Mouse (Mus musculus): Measurements from ENCODE around the gene Clta. TPM values are rescaled to one million over a fixed set of nuclear protein-coding genes. Genes with fewer than 3 reads are reported as not detected.
A peak's percentile ranks its signal among the peaks of the same experiment; 100 is the strongest.
"Not testable (repeated sequence)": the region's sequence is repeated elsewhere in the genome, so short reads cannot be mapped to it uniquely, and the experiment has no call there.

Gene Clta
- polyA plus RNA-seq, 1 experiment from 2014 or later = 194 TPM

GRCm38 (mm10) chr4:44031521-44031920 is 27.3 kb downstream of the Clta start:
- peaks cover 11% of the 10 kb centered on the region for H3K36me3 ChIP-seq (ENCODE audit: control insufficient read depth, insufficient read depth, low read length)
- H3K27ac ChIP-seq (replicated peaks) = no peak overlapping the region
- no peaks in the 10 kb centered on the region for H3K27me3 ChIP-seq (ENCODE audit: control insufficient read depth, insufficient read depth, low read length)
- no peak overlapping the region for H3K4me2 ChIP-seq (replicated peaks; ENCODE audit: low read depth)
- no peak for TF ChIP-seq EP300 (optimal IDR thresholded peaks at IDR 0.05)
- no peak for TF ChIP-seq CTCF (IDR thresholded peaks at IDR 0.05; ENCODE audit: low read depth)
- no peaks in the 10 kb centered on the region; the same call in 1 of the 2 replicates for H3K4me1 ChIP-seq (replicated peaks; ENCODE audit: control insufficient read depth, insufficient read depth)
- H3K9me3 ChIP-seq (ENCODE audit: control insufficient read depth, low read length) = no peaks in the 10 kb centered on the region
- WGBS = 79% methylated on average over 5 of the region's 5 CpGs
- ATAC-seq (ENCODE audit: low FRiP score, low TSS enrichment) (no peak), DNase-seq (ENCODE audit: low spot score) (no peak)
- H3K9ac ChIP-seq (ENCODE audit: low read length) = no peak overlapping the region
- H3K4me3 ChIP-seq (ENCODE audit: low read depth, low read length) = no peak overlapping the region

- Histone ChIP-seq H3K4me1 (replicated peaks; ENCODE audit: control insufficient read depth, insufficient read depth) (no peaks in the 10 kb centered on the region), H3K27ac (replicated peaks) (no peak overlapping the region)
- 62% methylated on average over 5 of the region's 5 CpGs for WGBS
Measured at GRCm38 (mm10) chr4:44036455-44036854, 32.2 kb downstream of the Clta start.

GRCm38 (mm10) chr4:44040802-44041201 is 36.5 kb downstream of the Clta start:
- no peak overlapping the region for H3K9ac ChIP-seq (ENCODE audit: low read length)
- ATAC-seq (ENCODE audit: low FRiP score, low TSS enrichment) (no peak), DNase-seq (ENCODE audit: low spot score) (no peak)
- no peaks in the 10 kb centered on the region for H3K27me3 ChIP-seq (ENCODE audit: control insufficient read depth, insufficient read depth, low read length)
- H3K4me1 ChIP-seq (replicated peaks; ENCODE audit: control insufficient read depth, insufficient read depth) = no peaks in the 10 kb centered on the region
- H3K27ac ChIP-seq (replicated peaks) = no peak overlapping the region
- TF ChIP-seq CTCF (IDR thresholded peaks at IDR 0.05; ENCODE audit: low read depth) (no peak), EP300 (optimal IDR thresholded peaks at IDR 0.05) (no peak)
- WGBS = 86% methylated on average over 4 of the region's 4 CpGs
- H3K4me2 ChIP-seq (replicated peaks; ENCODE audit: low read depth) = no peak overlapping the region
- no peaks in the 10 kb centered on the region for H3K9me3 ChIP-seq (ENCODE audit: control insufficient read depth, low read length)
- no peak overlapping the region for H3K4me3 ChIP-seq (ENCODE audit: low read depth, low read length)
- H3K36me3 ChIP-seq (ENCODE audit: control insufficient read depth, insufficient read depth, low read length) = peaks cover 22% of the 10 kb centered on the region

More at GRCm38 (mm10) chr4:44036455-44036854, 32.2 kb downstream of the Clta start:
- Histone ChIP-seq H3K27me3 (ENCODE audit: control insufficient read depth, insufficient read depth, low read length) (no peaks in the 10 kb centered on the region), H3K36me3 (ENCODE audit: control insufficient read depth, insufficient read depth, low read length) (peaks cover 24% of the 10 kb centered on the region), H3K9ac (ENCODE audit: low read length) (no peak overlapping the region), H3K4me2 (replicated peaks; ENCODE audit: low read depth) (no peak overlapping the region), H3K9me3 (ENCODE audit: control insufficient read depth, low read length) (no peaks in the 10 kb centered on the region), H3K4me3 (ENCODE audit: low read depth, low read length) (no peak overlapping the region)
- DNase-seq (ENCODE audit: low spot score) (peak; percentile 27), ATAC-seq (ENCODE audit: low FRiP score, low TSS enrichment) (0 out of 2 replicates have a peak, but pooled peaks have one; percentile 55)
- TF ChIP-seq CTCF (IDR thresholded peaks at IDR 0.05; ENCODE audit: low read depth) (no peak), EP300 (optimal IDR thresholded peaks at IDR 0.05) (no peak)

GRCm38 (mm10) chr4:44042429-44042828 is 38.2 kb downstream of the Clta start:
- peaks cover 18% of the 10 kb centered on the region; the same call in 1 of the 2 replicates for H3K36me3 ChIP-seq (ENCODE audit: control insufficient read depth, insufficient read depth, low read length)
- H3K4me3 ChIP-seq (ENCODE audit: low read depth, low read length) = no peak overlapping the region
- H3K27me3 ChIP-seq (ENCODE audit: control insufficient read depth, insufficient read depth, low read length) = no peaks in the 10 kb centered on the region
- H3K4me2 ChIP-seq (replicated peaks; ENCODE audit: low read depth) = no peak overlapping the region
- no peak overlapping the region for H3K9ac ChIP-seq (ENCODE audit: low read length)
- H3K27ac ChIP-seq (replicated peaks) = no peak overlapping the region
- no peaks in the 10 kb centered on the region for H3K4me1 ChIP-seq (replicated peaks; ENCODE audit: control insufficient read depth, insufficient read depth)
- TF ChIP-seq EP300 (optimal IDR thresholded peaks at IDR 0.05) (no peak), CTCF (IDR thresholded peaks at IDR 0.05; ENCODE audit: low read depth) (no peak)
- DNase-seq (ENCODE audit: low spot score) (no peak), ATAC-seq (ENCODE audit: low FRiP score, low TSS enrichment) (peak; percentile 59; the same call in 1 of the 2 replicates)
- WGBS = 40% methylated on average over 5 of the region's 5 CpGs
- no peaks in the 10 kb centered on the region for H3K9me3 ChIP-seq (ENCODE audit: control insufficient read depth, low read length)

- 93% methylated on average over 4 of the region's 4 CpGs for WGBS
- H3K27ac ChIP-seq (replicated peaks); H3K4me1 ChIP-seq (replicated peaks; ENCODE audit: control insufficient read depth, insufficient read depth); H3K4me2 ChIP-seq (replicated peaks; ENCODE audit: low read depth); DNase-seq (ENCODE audit: low spot score); H3K27me3 ChIP-seq (ENCODE audit: control insufficient read depth, insufficient read depth, low read length); H3K9ac ChIP-seq (ENCODE audit: low read length); H3K9me3 ChIP-seq (ENCODE audit: control insufficient read depth, low read length); H3K4me3 ChIP-seq (ENCODE audit: low read depth, low read length); ATAC-seq (ENCODE audit: low FRiP score, low TSS enrichment): not testable (repeated sequence)
- H3K36me3 ChIP-seq (ENCODE audit: control insufficient read depth, insufficient read depth, low read length) = peaks cover 18% of the 10 kb centered on the region; the same call in 1 of the 2 replicates
Measured at GRCm38 (mm10) chr4:44043182-44043581, 38.9 kb downstream of the Clta start.

- Histone ChIP-seq H3K27me3 (ENCODE audit: control insufficient read depth, insufficient read depth, low read length) (no peaks in the 10 kb centered on the region), H3K9ac (ENCODE audit: low read length) (no peak overlapping the region), H3K27ac (replicated peaks) (no peak overlapping the region), H3K4me2 (replicated peaks; ENCODE audit: low read depth) (no peak overlapping the region), H3K4me3 (ENCODE audit: low read depth, low read length) (no peak overlapping the region), H3K9me3 (ENCODE audit: control insufficient read depth, low read length) (no peaks in the 10 kb centered on the region), H3K36me3 (ENCODE audit: control insufficient read depth, insufficient read depth, low read length) (peaks cover 14% of the 10 kb centered on the region; the same call in 1 of the 2 replicates), H3K4me1 (replicated peaks; ENCODE audit: control insufficient read depth, insufficient read depth) (no peaks in the 10 kb centered on the region)
- 88% methylated on average over 5 of the region's 5 CpGs for WGBS
- no peak for TF ChIP-seq EP300 (optimal IDR thresholded peaks at IDR 0.05)
- no peak for TF ChIP-seq CTCF (IDR thresholded peaks at IDR 0.05; ENCODE audit: low read depth)
- DNase-seq (ENCODE audit: low spot score) (no peak), ATAC-seq (ENCODE audit: low FRiP score, low TSS enrichment) (no peak)
Measured at GRCm38 (mm10) chr4:44044685-44045356, 40.6 kb downstream of the Clta start.
